Mouse (Mus musculus) adrenal gland, postnatal 0 days (tissue): Measurements from ENCODE around the gene Hagh. TPM values are rescaled to one million over a fixed set of nuclear protein-coding genes. Genes with fewer than 3 reads are reported as not detected.

Experiments
- polyA plus RNA-seq: library from polyadenylated mRNA; unstranded; fragments of >200 nt; fragmentation: Nextera tagmentation; extraction: Ambion mirVana; gene quantifications from 2 replicates; pipeline ENCODE4 v1.2.1, GENCODE M21; 2015

Hagh gene
- 56.0 and 73.6 TPM in 2 replicates for polyA plus RNA-seq

GRCm38 (mm10) chr17:24839842-24840241 lies at the start of gene Hagh:
TSS of gene Hagh (plus strand) at chr17:24840143.

GRCm38 (mm10) chr17:24803952-24804951 lies 35.7 kb upstream of the Hagh start, which contains the start of gene Meiob:
TSS of gene Meiob (plus strand) at chr17:24804289.

GRCm38 (mm10) chr17:24850065-24850772 lies 10.3 kb downstream of the Hagh start, which contains the start of gene Fahd1:
TSS of gene Fahd1 (minus strand) at chr17:24850364.

DNA sequence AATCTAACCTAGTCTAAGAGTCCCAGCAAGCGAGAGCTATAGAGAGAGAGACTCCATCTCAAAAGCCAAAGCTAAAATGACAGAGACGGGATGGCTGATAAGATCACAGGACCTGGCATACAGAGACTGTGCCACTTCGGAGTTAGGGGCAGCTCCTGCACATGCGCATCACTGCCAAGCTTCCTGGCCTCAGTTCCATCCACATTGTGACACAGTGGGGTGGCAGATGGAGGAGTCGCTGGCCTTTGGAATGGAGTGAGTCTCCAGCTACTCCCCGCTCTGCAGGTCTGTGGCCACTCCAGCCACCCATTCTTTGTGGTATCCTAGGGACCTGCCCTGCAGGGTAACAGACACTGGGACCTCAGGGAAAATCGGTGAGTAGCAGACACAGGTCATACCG lies 25.8 kb downstream of the Hagh start, which contains the start of gene Igfals:
Igfals (plus strand) TSS at position 222 of the 400 bp plus-strand sequence.

GRCm38 (mm10) chr17:24886134-24886931 lies 46.4 kb downstream of the Hagh start, which contains the start of the genes Nubp2 and Spsb3:
TSS of gene Nubp2 (minus strand) at chr17:24886349.
TSS of gene Spsb3 (plus strand) at chr17:24886643.

GRCm38 (mm10) chr17:24894995-24895547 lies 55.1 kb downstream of the Hagh start, which contains the start of the genes Eme2 and Mrps34:
TSS of gene Eme2 (minus strand) at chr17:24895087.
TSS of gene Mrps34 (plus strand) at chr17:24895116.

DNA sequence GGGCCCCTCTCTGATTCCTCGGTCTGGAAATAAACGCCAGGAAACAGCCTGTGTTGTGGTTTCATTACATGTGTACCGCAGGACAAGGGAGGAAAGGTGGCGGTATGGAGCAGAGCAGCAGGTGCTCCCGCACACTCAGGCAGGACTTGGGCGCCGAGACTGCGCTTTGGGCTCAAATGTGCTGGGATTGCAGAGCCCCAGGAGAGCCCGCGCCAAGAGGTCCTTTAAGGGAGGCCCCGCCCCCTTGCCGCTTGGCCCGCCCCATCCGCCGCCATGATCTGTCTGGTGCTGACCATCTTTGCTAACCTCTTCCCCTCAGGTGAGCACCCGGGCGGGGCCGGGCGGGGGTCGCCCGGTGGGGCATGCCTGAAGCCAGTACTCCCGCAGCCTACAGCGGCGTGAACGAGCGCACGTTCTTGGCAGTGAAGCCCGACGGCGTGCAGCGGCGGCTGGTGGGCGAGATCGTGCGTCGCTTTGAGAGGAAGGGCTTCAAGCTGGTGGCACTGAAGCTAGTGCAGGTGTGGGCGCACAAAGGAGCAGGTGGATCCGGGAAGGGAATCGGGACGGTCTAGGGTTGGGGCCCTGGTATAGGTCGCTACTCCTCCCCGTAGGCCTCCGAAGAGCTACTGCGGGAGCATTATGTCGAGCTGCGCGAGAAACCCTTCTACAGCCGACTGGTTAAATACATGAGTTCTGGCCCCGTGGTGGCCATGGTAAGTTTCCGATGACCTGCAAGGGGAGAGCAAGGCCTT lies 56.5 kb downstream of the Hagh start, which contains the start of gene Nme3:
Nme3 (plus strand) TSS at position 260 of the 752 bp plus-strand sequence.

Other genes with a start within 250 kb of the Hagh start
- gene Tsc2, start 207.5 kb upstream of the Hagh start, polyA plus RNA-seq: 20.9 and 23.8 TPM in 2 replicates
- 13.6 and 14.1 TPM in 2 replicates for gene Nthl1, start 207.5 kb upstream of the Hagh start, polyA plus RNA-seq
- 61.7 and 66.2 TPM in 2 replicates for gene Slc9a3r2, start 189.8 kb upstream of the Hagh start, polyA plus RNA-seq
- gene Npw, start 181.7 kb upstream of the Hagh start, polyA plus RNA-seq: not detected in 2 replicates
- 11.8 and 14.9 TPM in 2 replicates for gene Zfp598, start 170.5 kb upstream of the Hagh start, polyA plus RNA-seq
- gene Syngr3, start 150.2 kb upstream of the Hagh start, polyA plus RNA-seq: 14.5 and 51.8 TPM in 2 replicates
- gene Gfer, start 144.0 kb upstream of the Hagh start, polyA plus RNA-seq: 36.3 and 36.6 TPM in 2 replicates
- 1.6 and 2.0 TPM in 2 replicates for gene Noxo1, start 143.9 kb upstream of the Hagh start, polyA plus RNA-seq
- 21.3 and 34.2 TPM in 2 replicates for gene Tbl3, start 132.5 kb upstream of the Hagh start, polyA plus RNA-seq
- not detected in 2 replicates for gene Rnf151, start 122.1 kb upstream of the Hagh start, polyA plus RNA-seq
- 872 and 948 TPM in 2 replicates for gene Rps2, start 122.0 kb upstream of the Hagh start, polyA plus RNA-seq
- gene Ndufb10, start 115.7 kb upstream of the Hagh start, polyA plus RNA-seq: 222 and 254 TPM in 2 replicates
- 0.46 and 0.58 TPM in 2 replicates for gene Rpl3l, start 112.3 kb upstream of the Hagh start, polyA plus RNA-seq
- 47.7 and 55.8 TPM in 2 replicates for gene Msrb1, start 103.5 kb upstream of the Hagh start, polyA plus RNA-seq
- gene Hs3st6, start 87.2 kb upstream of the Hagh start, polyA plus RNA-seq: 4.2 and 12.5 TPM in 2 replicates
- gene Meiob, start 35.9 kb upstream of the Hagh start, polyA plus RNA-seq: 1.0 and 1.3 TPM in 2 replicates
- 19.9 and 26.7 TPM in 2 replicates for gene Fahd1, start 10.2 kb downstream of the Hagh start, polyA plus RNA-seq
- 0.32 and 0.88 TPM in 2 replicates for gene Igfals, start 25.9 kb downstream of the Hagh start, polyA plus RNA-seq
- gene Nubp2, start 46.2 kb downstream of the Hagh start, polyA plus RNA-seq: 47.2 and 66.1 TPM in 2 replicates
- 35.1 and 41.0 TPM in 2 replicates for gene Spsb3, start 46.5 kb downstream of the Hagh start, polyA plus RNA-seq
- gene Eme2, start 54.9 kb downstream of the Hagh start, polyA plus RNA-seq: 23.7 and 39.5 TPM in 2 replicates
- gene Mrps34, start 55.0 kb downstream of the Hagh start, polyA plus RNA-seq: 124 and 213 TPM in 2 replicates
- 122 and 135 TPM in 2 replicates for gene Nme3, start 56.4 kb downstream of the Hagh start, polyA plus RNA-seq
- gene Mapk8ip3, start 96.8 kb downstream of the Hagh start, polyA plus RNA-seq: 22.8 and 25.6 TPM in 2 replicates
- 40.1 and 42.0 TPM in 2 replicates for gene Jpt2, start 120.5 kb downstream of the Hagh start, polyA plus RNA-seq
- gene Cramp1l, start 175.6 kb downstream of the Hagh start, polyA plus RNA-seq: 4.4 and 4.6 TPM in 2 replicates
- 9.8 and 14.3 TPM in 2 replicates for gene Ift140, start 175.9 kb downstream of the Hagh start, polyA plus RNA-seq
- 47.0 and 48.5 TPM in 2 replicates for gene Tmem204, start 243.4 kb downstream of the Hagh start, polyA plus RNA-seq